Mouse (Mus musculus) kidney, embryonic 15.5 days (tissue): ENCODE measurements at regions not wholly inside any gene's neighbourhood (a gene's known extent, or its start where the extent isn't known, plus 50 kb on each side); places are given as distances from the start of the nearest gene placed in this dataset.

Source experiments
- ATAC-seq: fragments of 200-750 bp; cut with Nextera tagmentation; replicated peaks from 2 replicates; pipeline ENCODE4 v1.8.0; 2017; ENCODE audit warnings: moderate TSS enrichment; ENCODE audit not compliant: low FRiP score
- H3K27ac ChIP-seq: fragments of 300-500 bp; sonication (generic); 2 replicates; pipeline ENCODE4 v1.5.1; 2015; ENCODE audit warnings: mild to moderate bottlenecking, inconsistent platforms
- H3K27me3 ChIP-seq: fragments of 300-500 bp; sonication (generic); 2 replicates; pipeline ENCODE4 v1.6.1; 2015; ENCODE audit warnings: inconsistent platforms
- H3K36me3 ChIP-seq: fragments of 300-500 bp; sonication (generic); 2 replicates; pipeline ENCODE4 v1.6.1; 2015; ENCODE audit warnings: inconsistent platforms
- H3K4me1 ChIP-seq: fragments of 300-500 bp; sonication (generic); 2 replicates; pipeline ENCODE4 v1.6.1; 2015; ENCODE audit warnings: inconsistent platforms
- H3K4me2 ChIP-seq: fragments of 300-500 bp; sonication (generic); 2 replicates; pipeline ENCODE4 v1.6.1; 2015; ENCODE audit warnings: moderate library complexity, mild to moderate bottlenecking, inconsistent platforms
- H3K4me3 ChIP-seq: fragments of 300-500 bp; sonication (generic); replicated peaks from 2 replicates; pipeline ENCODE4 v1.5.1; 2015; ENCODE audit warnings: mild to moderate bottlenecking, inconsistent platforms
- H3K9ac ChIP-seq: fragments of 300-500 bp; sonication (generic); 2 replicates; pipeline ENCODE4 v1.6.1; 2015; ENCODE audit warnings: mild to moderate bottlenecking, inconsistent platforms
- H3K9me3 ChIP-seq: fragments of 300-500 bp; sonication (generic); replicated peaks from 2 replicates; pipeline ENCODE4 v1.6.1; 2016; ENCODE audit warnings: inconsistent platforms
- WGBS: fragments of 180-500 bp; shearing (Covaris S2); methylation state at CpG from one replicate; pipeline ENCODE4 v1.1.7; 2015; ENCODE audit warnings: mixed read lengths; 5-methylcytosine and 5-hydroxymethylcytosine counted together

DNA sequence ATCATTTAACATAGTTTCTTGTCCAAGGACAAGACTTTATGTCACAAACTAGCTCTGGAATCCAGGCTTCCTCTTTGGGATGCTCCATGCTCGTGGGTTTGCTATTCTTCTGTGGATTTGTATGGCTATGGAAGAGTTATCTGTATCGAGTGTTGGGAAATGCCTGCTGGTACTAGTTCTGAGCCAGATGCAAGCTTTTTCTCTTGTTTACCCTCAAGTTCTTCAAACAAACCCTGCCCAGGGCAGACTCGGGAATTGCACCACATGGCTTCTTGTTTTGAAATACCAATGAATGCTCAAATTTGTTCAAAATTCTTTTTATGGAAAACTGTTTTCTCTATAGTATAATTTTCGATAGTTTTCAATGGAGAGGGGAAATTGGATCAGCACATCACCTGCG is 400.5 kb upstream of the Sall1 start:
- WGBS, result 85% methylated on average over 5 of the region's 5 CpGs
- H3K27ac ChIP-seq, result no peak overlapping the region
- peaks cover 4% of the 10 kb centered on the region; the same call in 1 of the 2 replicates for H3K27me3 ChIP-seq
- H3K9ac ChIP-seq, result no peak overlapping the region
- peaks cover 9% of the 10 kb centered on the region for H3K4me1 ChIP-seq
- no peaks in the 10 kb centered on the region for H3K9me3 ChIP-seq
- no peak overlapping the region for H3K4me2 ChIP-seq
- ATAC-seq, result no peak
- H3K36me3 ChIP-seq, result no peaks in the 10 kb centered on the region
- no peak overlapping the region for H3K4me3 ChIP-seq

DNA sequence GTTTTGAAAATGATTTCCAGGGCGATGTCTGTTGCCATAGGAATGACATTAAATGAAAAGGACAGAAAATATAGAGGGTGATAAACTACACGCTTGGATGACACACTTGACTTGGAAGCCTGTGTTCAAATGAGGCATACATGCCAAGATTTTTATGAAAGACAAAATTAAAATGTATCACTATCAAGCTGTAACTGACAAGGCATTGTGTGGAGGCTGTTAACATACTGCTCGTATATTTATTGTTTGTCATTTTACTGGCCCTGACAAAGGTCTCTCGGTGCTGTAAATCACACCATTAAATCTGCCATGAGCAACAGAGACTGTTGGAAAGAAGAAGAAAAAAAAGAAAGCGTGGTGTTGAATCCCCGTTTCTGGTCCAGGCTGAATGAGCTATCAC is 395.3 kb upstream of the Sall1 start:
- peak; percentile 64 for ATAC-seq
- no peaks in the 10 kb centered on the region for H3K36me3 ChIP-seq
- peaks cover 25% of the 10 kb centered on the region for H3K4me1 ChIP-seq

DNA sequence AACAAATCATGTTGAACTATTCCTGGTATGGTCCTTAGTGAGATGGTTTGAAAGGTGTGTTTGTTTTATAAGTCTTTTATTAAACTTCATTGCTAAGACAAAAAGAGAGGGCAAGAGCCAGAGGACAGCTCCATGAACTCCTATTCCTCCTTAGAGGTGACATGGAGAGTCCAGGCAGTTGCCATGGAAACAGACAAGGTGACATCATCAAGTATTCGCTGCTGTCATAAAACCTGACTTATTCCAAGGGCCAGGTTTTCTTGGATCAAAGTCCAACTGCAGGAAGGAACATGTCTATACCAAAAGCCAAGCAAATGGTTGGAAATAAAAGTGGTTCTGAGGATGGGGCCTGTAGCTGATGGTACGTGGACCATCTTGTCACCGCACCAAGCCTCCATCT is 383.0 kb upstream of the Sall1 start:
- WGBS, result 96% methylated on average over 3 of the region's 3 CpGs
- Histone ChIP-seq H3K27ac (no peak overlapping the region), H3K36me3 (no peaks in the 10 kb centered on the region), H3K27me3 (no peaks in the 10 kb centered on the region), H3K4me1 (0 out of 2 replicates have a peak, but pooled peaks cover 6% of the 10 kb centered on the region), H3K4me2 (no peak overlapping the region), H3K4me3 (no peak overlapping the region), H3K9ac (no peak overlapping the region), H3K9me3 (no peaks in the 10 kb centered on the region)
- ATAC-seq, result no peak

More for the DNA sequence above, 395.3 kb upstream of the Sall1 start:
- Histone ChIP-seq H3K4me2 (no peak overlapping the region), H3K27ac (no peak overlapping the region), H3K9ac (no peak overlapping the region), H3K27me3 (peaks cover 12% of the 10 kb centered on the region; the same call in 1 of the 2 replicates), H3K9me3 (no peaks in the 10 kb centered on the region), H3K4me3 (no peak overlapping the region)
- WGBS, result 30% methylated on average over 6 of the region's 6 CpGs

DNA sequence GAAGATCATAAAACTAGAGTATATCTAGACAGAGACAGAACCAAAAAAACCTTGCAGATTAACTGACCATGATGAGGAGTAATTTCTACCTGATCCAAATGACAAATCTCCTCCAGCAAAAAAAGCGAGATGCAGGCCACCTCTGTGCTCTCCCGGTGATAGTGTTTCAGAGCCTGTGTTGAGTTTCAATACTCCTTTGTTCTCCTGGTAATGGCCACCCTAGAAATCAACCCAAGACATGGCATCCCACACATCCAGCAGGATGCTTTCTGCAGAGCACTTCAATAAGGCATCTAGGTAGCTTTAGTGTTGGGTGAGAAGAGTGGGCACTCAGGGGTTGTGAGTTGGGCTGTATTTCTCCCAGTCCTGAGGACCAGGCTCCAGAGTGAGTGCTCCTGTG is 371.3 kb upstream of the Sall1 start:
- peak; percentile 58; the same call in 1 of the 2 replicates for ATAC-seq
- Histone ChIP-seq H3K4me2 (no peak overlapping the region), H3K9me3 (0 out of 2 replicates have a peak, but pooled peaks cover 2% of the 10 kb centered on the region), H3K27me3 (no peaks in the 10 kb centered on the region), H3K4me1 (peaks cover 15% of the 10 kb centered on the region), H3K4me3 (no peak overlapping the region), H3K27ac (0 out of 2 replicates have a peak overlapping the region, but pooled peaks have one; percentile 45), H3K9ac (no peak overlapping the region), H3K36me3 (no peaks in the 10 kb centered on the region)
- 52% methylated on average over 2 of the region's 2 CpGs for WGBS

DNA sequence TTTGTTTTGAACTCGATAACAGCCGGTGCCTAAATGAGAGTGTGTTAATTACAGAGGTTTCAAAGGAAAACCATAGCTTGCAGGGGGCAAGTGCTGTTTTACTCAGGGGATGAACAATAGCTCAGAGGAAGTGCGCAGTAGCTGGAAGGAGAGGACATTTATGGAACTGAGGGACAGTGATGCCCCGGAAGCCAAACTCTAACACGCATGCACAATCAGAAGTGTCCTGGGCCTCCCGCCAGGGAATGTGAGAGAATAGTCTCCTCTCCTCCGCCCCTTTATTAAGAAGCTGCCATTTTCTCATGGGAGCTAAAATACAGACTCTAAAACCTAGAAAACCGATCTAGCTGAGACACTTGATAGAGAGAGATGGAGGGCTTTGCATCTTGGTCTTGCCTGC is 368.5 kb upstream of the Sall1 start:
- H3K9ac ChIP-seq, result no peak overlapping the region
- H3K27me3 ChIP-seq, result no peaks in the 10 kb centered on the region
- 0 out of 2 replicates have a peak, but pooled peaks cover 2% of the 10 kb centered on the region for H3K9me3 ChIP-seq
- ATAC-seq, result peak; percentile 53
- H3K4me3 ChIP-seq, result no peak overlapping the region
- 20% methylated on average over 8 of the region's 8 CpGs for WGBS
- H3K4me1 ChIP-seq, result peaks cover 15% of the 10 kb centered on the region
- H3K27ac ChIP-seq, result peak overlapping the region; percentile 75
- no peaks in the 10 kb centered on the region for H3K36me3 ChIP-seq
- H3K4me2 ChIP-seq, result peak overlapping the region; percentile 19; the same call in 1 of the 2 replicates

DNA sequence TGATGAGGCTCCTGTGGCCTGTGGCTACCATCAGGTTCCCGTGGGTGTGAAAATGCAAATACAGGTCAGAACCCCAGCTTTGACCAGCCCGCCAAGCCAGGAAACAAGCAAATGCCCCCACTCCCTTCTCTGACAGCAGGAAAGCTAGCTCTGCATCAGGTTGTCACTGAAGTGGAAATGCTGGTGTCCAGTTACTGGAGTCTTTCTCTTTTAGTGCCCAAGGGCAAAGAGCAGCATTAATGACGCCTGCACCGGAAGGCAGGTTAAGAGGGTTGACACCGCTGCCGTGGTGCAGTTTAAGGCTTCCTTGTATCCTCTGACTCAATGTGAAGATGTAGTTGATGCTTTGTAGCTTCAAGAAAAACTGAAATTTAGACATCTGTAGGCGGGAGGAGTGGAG is 368.1 kb upstream of the Sall1 start:
- WGBS, result 9% methylated on average over 7 of the region's 7 CpGs
- Histone ChIP-seq H3K4me2 (peak overlapping the region; percentile 19; the same call in 1 of the 2 replicates), H3K9ac (no peak overlapping the region), H3K27me3 (no peaks in the 10 kb centered on the region), H3K4me1 (peaks cover 15% of the 10 kb centered on the region), H3K9me3 (0 out of 2 replicates have a peak, but pooled peaks cover 2% of the 10 kb centered on the region), H3K27ac (peak overlapping the region; percentile 75), H3K4me3 (no peak overlapping the region), H3K36me3 (no peaks in the 10 kb centered on the region)
- peak; percentile 82 for ATAC-seq

DNA sequence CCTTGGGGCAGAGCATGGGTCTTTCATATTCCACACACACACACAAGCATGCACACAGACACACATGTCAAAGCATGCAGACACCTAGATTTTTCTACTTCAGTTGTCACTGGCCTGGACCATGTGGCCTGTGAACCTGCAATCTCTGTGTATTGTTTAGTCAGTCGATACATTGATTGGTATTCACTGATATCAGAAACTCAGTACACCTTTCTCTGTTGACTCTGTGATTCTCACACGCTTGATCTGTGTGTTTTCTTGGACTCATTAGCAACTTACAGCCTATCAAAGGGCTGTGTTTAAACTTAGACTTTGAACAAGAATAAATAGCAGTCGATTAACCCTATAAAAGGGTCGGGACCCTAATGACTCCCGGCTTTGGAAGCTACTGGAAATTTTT is 362.7 kb upstream of the Sall1 start:
- Histone ChIP-seq H3K4me3 (no peak overlapping the region), H3K27ac (no peak overlapping the region), H3K4me1 (peaks cover 4% of the 10 kb centered on the region), H3K9me3 (no peaks in the 10 kb centered on the region), H3K36me3 (no peaks in the 10 kb centered on the region), H3K9ac (no peak overlapping the region), H3K4me2 (no peak overlapping the region), H3K27me3 (no peaks in the 10 kb centered on the region)
- ATAC-seq, result no peak
- 89% methylated on average over 5 of the region's 5 CpGs for WGBS

DNA sequence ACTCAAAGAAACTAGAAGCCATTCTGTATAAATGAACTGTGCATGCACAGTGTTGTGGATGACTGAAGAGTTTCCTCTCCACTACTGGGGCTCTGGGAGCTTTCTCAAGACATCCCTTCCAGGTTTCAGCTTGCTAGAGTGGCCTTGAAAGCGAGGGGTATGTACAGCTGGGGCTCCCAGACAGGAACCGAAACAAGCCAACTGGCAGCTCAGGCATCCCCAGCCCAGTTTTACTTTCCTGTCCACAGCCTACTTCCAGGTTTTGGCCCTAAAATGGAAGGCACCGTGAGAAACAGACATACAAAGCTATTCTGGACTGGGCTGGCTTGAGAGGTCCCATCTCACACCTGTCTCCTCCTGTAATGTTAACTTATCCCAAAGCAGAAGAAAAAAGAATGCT is 360.3 kb upstream of the Sall1 start:
- Histone ChIP-seq H3K27me3 (no peaks in the 10 kb centered on the region), H3K9me3 (no peaks in the 10 kb centered on the region)
- WGBS, result 81% methylated on average over 3 of the region's 3 CpGs

DNA sequence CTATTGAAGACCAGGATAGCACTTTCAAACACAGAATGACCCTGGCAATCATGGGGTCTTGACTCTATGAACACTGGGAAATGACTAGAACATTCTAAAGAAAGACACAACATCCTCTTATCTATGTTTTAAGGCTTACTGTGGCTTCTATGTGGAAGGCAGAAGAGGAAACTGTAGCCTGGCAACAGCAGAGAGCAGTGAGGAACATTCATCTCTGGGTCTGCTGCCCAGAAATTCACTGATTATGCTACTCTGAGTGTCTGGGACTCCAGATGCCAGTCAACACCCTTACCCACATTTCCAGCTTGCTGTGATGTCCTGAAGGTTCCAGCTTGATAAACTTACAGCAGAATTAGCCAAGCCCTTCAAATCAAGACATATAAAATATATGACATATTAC is 352.7 kb upstream of the Sall1 start:
- Histone ChIP-seq H3K4me3 (no peak overlapping the region), H3K9ac (no peak overlapping the region), H3K9me3 (no peaks in the 10 kb centered on the region), H3K36me3 (no peaks in the 10 kb centered on the region), H3K4me2 (no peak overlapping the region), H3K27me3 (no peaks in the 10 kb centered on the region; the same call in 1 of the 2 replicates), H3K4me1 (no peaks in the 10 kb centered on the region), H3K27ac (no peak overlapping the region)
- no peak for ATAC-seq

More for the DNA sequence above, 360.3 kb upstream of the Sall1 start:
- no peak overlapping the region for H3K4me3 ChIP-seq
- H3K36me3 ChIP-seq, result no peaks in the 10 kb centered on the region
- H3K27ac ChIP-seq, result no peak overlapping the region
- no peak overlapping the region for H3K9ac ChIP-seq
- H3K4me1 ChIP-seq, result no peaks in the 10 kb centered on the region
- H3K4me2 ChIP-seq, result no peak overlapping the region
- ATAC-seq, result no peak

DNA sequence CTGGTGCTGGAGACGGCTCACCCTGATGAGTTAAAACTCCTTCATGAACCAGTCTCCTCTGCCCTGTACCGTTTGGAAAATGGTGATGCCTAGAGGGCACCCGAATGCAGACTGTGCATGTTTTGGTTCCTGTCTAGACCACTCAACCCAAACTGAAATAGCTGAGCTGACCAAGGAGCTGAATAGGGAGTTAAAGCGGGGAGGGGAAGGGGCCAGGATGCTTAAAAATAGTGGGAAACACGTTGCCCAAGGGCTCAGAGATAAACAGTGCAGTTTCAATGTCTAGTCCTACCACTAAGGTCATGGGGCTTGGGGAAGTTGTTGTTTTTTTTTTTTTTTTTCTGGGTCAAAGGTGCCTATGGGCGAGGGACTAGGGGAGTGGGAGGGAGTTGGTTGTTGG is 348.8 kb upstream of the Sall1 start:
- no peaks in the 10 kb centered on the region; the same call in 1 of the 2 replicates for H3K27me3 ChIP-seq
- no peaks in the 10 kb centered on the region for H3K36me3 ChIP-seq
- H3K4me3 ChIP-seq, result no peak overlapping the region
- no peak overlapping the region for H3K9ac ChIP-seq
- WGBS, result 64% methylated on average over 6 of the region's 6 CpGs
- H3K4me1 ChIP-seq, result peaks cover 22% of the 10 kb centered on the region
- no peaks in the 10 kb centered on the region for H3K9me3 ChIP-seq
- no peak overlapping the region for H3K4me2 ChIP-seq
- no peak overlapping the region for H3K27ac ChIP-seq
- no peak for ATAC-seq

DNA sequence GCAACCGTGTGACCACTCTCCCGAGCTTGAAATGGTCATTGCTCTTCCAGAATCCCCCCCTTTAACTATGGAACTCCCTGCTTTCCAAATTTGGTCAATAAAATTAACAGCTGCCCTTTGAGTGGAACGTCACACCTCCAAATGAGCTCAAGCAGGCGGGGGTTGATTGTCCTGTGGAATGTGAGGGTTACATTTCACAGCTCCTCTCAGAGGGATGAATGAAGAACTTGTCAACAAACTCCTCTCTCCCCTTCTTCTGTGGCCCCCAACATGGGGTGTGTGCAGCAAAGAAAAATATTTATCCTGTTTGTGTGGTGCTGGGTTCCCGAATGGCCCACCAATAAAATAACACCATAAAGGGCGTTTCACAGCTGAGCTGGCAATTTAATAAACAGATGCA is 344.8 kb upstream of the Sall1 start:
- Histone ChIP-seq H3K27me3 (0 out of 2 replicates have a peak, but pooled peaks cover 3% of the 10 kb centered on the region), H3K4me1 (peaks cover 54% of the 10 kb centered on the region), H3K9ac (no peak overlapping the region), H3K27ac (peak overlapping the region; percentile 65), H3K4me3 (no peak overlapping the region), H3K36me3 (no peaks in the 10 kb centered on the region), H3K4me2 (no peak overlapping the region), H3K9me3 (no peaks in the 10 kb centered on the region)
- ATAC-seq, result peak; percentile 17; the same call in 1 of the 2 replicates
- 9% methylated on average over 6 of the region's 6 CpGs for WGBS

DNA sequence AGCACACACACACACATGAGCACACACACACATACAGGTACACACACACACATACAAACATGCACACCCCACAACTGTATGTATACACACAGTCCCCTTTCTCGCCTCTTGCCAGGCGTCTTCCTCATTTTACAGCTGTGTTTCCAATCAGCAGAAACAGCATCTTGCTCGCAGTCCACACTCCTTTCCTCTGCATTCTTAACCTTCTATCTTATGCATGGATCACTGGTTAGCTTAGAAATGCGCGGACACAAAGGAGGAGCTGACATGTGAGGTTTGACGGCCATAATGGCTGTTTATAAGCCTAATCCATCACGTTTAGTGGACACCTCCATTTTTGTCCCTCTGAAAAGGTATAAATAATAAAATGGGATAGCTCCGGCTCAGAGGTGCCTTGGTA is 343.3 kb upstream of the Sall1 start:
- Histone ChIP-seq H3K4me2 (peak overlapping the region; percentile 29), H3K27me3 (0 out of 2 replicates have a peak, but pooled peaks cover 3% of the 10 kb centered on the region), H3K9me3 (no peaks in the 10 kb centered on the region), H3K4me3 (0 out of 2 replicates have a peak overlapping the region, but pooled peaks have one; percentile 1), H3K4me1 (peaks cover 67% of the 10 kb centered on the region), H3K27ac (peak overlapping the region; percentile 63), H3K36me3 (no peaks in the 10 kb centered on the region), H3K9ac (no peak overlapping the region)
- WGBS, result 5% methylated on average over 8 of the region's 8 CpGs
- ATAC-seq, result peak; percentile 35; the same call in 1 of the 2 replicates

DNA sequence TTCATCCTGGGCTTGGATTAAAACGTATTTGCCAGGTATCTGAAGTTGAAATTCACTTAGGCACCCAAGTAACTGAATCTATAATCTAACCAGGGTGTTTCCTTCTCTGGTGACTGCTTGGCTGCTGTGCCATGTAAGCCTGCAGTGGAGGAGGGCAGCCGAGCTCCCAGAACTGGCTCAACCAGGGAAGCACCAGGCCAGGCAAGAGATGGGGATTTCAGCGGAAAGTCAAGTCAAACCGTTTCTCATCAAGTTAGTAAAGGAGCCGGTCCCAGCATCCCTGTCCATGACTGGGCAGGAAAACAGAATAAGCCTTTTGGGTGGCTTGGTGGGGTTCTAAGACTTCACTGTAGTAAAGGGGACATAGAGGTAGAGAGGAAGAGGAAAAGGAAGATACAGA is 341.1 kb upstream of the Sall1 start:
- no peak for ATAC-seq
- Histone ChIP-seq H3K27me3 (peaks cover 7% of the 10 kb centered on the region; the same call in 1 of the 2 replicates), H3K9me3 (no peaks in the 10 kb centered on the region), H3K9ac (no peak overlapping the region), H3K4me3 (no peak overlapping the region), H3K4me2 (no peak overlapping the region), H3K4me1 (peaks cover 67% of the 10 kb centered on the region), H3K27ac (no peak overlapping the region; the same call in 1 of the 2 replicates), H3K36me3 (no peaks in the 10 kb centered on the region)
- WGBS, result 71% methylated on average over 5 of the region's 5 CpGs
